Comparison of ENCODE assay signal across 25 mouse cellular contexts in genomic region chr12:85928513-85928912, GRCm38 (mm10).
DNase-seq lines count a peak whose midpoint lies in the region; ATAC-seq and TF ChIP-seq lines count a peak whose summit lies in the region.
"Had no signal": no experiment of that assay in that cellular context is flagged by ENCODE, and none has a peak within 500 bp of the region (broad histone marks: within the 10 kb centered on the region; RNA-seq: fewer than 3 reads in every experiment).

No protein-coding gene starts in this region.

- no peak overlapping the region for H3K4me2 ChIP-seq in heart, embryonic 13.5 days
- no peak overlapping the region for H3K4me2 ChIP-seq in embryonic facial prominence, embryonic 14.5 days (ENCODE audit: low read depth, low read length)
- H3K4me2 ChIP-seq in lung, postnatal 0 days (replicated peaks; ENCODE audit: low read depth, low read length): no peak overlapping the region
- H3K4me2 ChIP-seq: forebrain, embryonic 13.5 days; hindbrain, embryonic 13.5 days; liver, embryonic 13.5 days; midbrain, embryonic 13.5 days; neural tube, embryonic 12.5 days had no signal

- H3K9ac ChIP-seq in heart, embryonic 13.5 days: no peak overlapping the region
- no peak overlapping the region for H3K9ac ChIP-seq in embryonic facial prominence, embryonic 14.5 days (ENCODE audit: low read depth, low read length)
- no peak overlapping the region for H3K9ac ChIP-seq in lung, postnatal 0 days (replicated peaks; ENCODE audit: low read depth)
- H3K9ac ChIP-seq: forebrain, embryonic 13.5 days; hindbrain, embryonic 13.5 days; liver, embryonic 13.5 days; midbrain, embryonic 13.5 days; neural tube, embryonic 12.5 days had no signal

- peaks cover 4% of the 10 kb centered on the region; the same call in 1 of the 2 replicates for H3K9me3 ChIP-seq in heart, embryonic 13.5 days
- H3K9me3 ChIP-seq in embryonic facial prominence, embryonic 14.5 days (ENCODE audit: control insufficient read depth, low read length): peaks cover 5% of the 10 kb centered on the region
- no peaks in the 10 kb centered on the region for H3K9me3 ChIP-seq in lung, postnatal 0 days (ENCODE audit: low read length)
- H3K9me3 ChIP-seq: forebrain, embryonic 13.5 days; hindbrain, embryonic 13.5 days; liver, embryonic 13.5 days; megakaryocyte, embryonic 14.5 days; midbrain, embryonic 13.5 days; neural tube, embryonic 12.5 days had no signal

- H3K4me1 ChIP-seq in heart, embryonic 13.5 days: peaks cover 30% of the 10 kb centered on the region
- peaks cover 3% of the 10 kb centered on the region; the same call in 1 of the 2 replicates for H3K4me1 ChIP-seq in embryonic facial prominence, embryonic 14.5 days (ENCODE audit: control insufficient read depth, insufficient read depth, low read length)
- no peaks in the 10 kb centered on the region for H3K4me1 ChIP-seq in lung, postnatal 0 days (ENCODE audit: insufficient read depth, low read depth, low read length)
- H3K4me1 ChIP-seq: hindbrain, embryonic 13.5 days; liver, embryonic 13.5 days; megakaryocyte, embryonic 14.5 days; midbrain, embryonic 13.5 days; neural tube, embryonic 12.5 days had no signal

- H3K36me3 ChIP-seq in heart, embryonic 13.5 days: peaks cover 36% of the 10 kb centered on the region
- H3K36me3 ChIP-seq in embryonic facial prominence, embryonic 14.5 days (ENCODE audit: control insufficient read depth, insufficient read depth, low read length): peaks cover 22% of the 10 kb centered on the region
- H3K36me3 ChIP-seq in lung, postnatal 0 days (ENCODE audit: insufficient read depth, low read length): peaks cover 5% of the 10 kb centered on the region

- ATAC-seq in heart, embryonic 13.5 days (ENCODE audit: extremely low read depth, insufficient number of reproducible peaks, low FRiP score, low TSS enrichment): no peak
- ATAC-seq in embryonic facial prominence, embryonic 14.5 days (ENCODE audit: low read depth): no peak
- 0 out of 2 replicates have a peak, but pooled peaks have one; percentile 33 for ATAC-seq in neutrophil, adult 5-6 weeks (ENCODE audit: extremely low read depth, insufficient number of reproducible peaks, low FRiP score, poor library complexity, severe bottlenecking)
- no peak for ATAC-seq in lung, postnatal 0 days
- ATAC-seq: activated CD4-positive, CD25-positive, alpha-beta regulatory T cell, adult 4 months; forebrain, embryonic 13.5 days; midbrain, embryonic 13.5 days had no signal

- DNase-seq in heart, postnatal 4 days: no peak
- DNase-seq in B cell, adult 2 months: peak; percentile 33 to 46
- DNase-seq in embryonic facial prominence, embryonic 14.5 days (ENCODE audit: low spot score): no peak
- no peak for DNase-seq in spleen, postnatal 10 days (ENCODE audit: low spot score in 2 of 2)
- no peak for DNase-seq in thymus, postnatal 4 days
- no peak for DNase-seq in lung, postnatal 0 days (ENCODE audit: low spot score)
- DNase-seq: adrenal gland, adult 8-10 months; cerebellum, adult 18-20 months; heart, adult 18-20 months; kidney, adult 9 months; kidney, postnatal 25 days; liver, embryonic 13.5 days; lung, adult 2 months; right cerebral cortex, postnatal 4 days; thymus, postnatal 25 days had no signal

- no peak for TF ChIP-seq EP300 in lung, postnatal 0 days (IDR thresholded peaks at IDR 0.05)

- no peak for TF ChIP-seq CTCF in lung, postnatal 0 days (IDR thresholded peaks at IDR 0.05)

- H3K27ac ChIP-seq in heart, embryonic 13.5 days (replicated peaks): peak overlapping the region; percentile 32; the same call in 1 of the 2 replicates
- peak overlapping the region; percentile 68; the same call in 1 of the 2 replicates for H3K27ac ChIP-seq in embryonic facial prominence, embryonic 14.5 days (replicated peaks; ENCODE audit: low read depth, low read length)
- H3K27ac ChIP-seq in lung, postnatal 0 days (ENCODE audit: low read length): no peak overlapping the region
- H3K27ac ChIP-seq: forebrain, embryonic 13.5 days; hindbrain, embryonic 13.5 days; liver, embryonic 13.5 days; midbrain, embryonic 13.5 days; neural tube, embryonic 12.5 days had no signal

- no peaks in the 10 kb centered on the region for H3K27me3 ChIP-seq in heart, embryonic 13.5 days (replicated peaks)
- no peaks in the 10 kb centered on the region for H3K27me3 ChIP-seq in embryonic facial prominence, embryonic 14.5 days (replicated peaks; ENCODE audit: control insufficient read depth, insufficient read depth, low read length)
- no peaks in the 10 kb centered on the region for H3K27me3 ChIP-seq in lung, postnatal 0 days (replicated peaks; ENCODE audit: insufficient read depth, low read length)
- H3K27me3 ChIP-seq: forebrain, embryonic 13.5 days; hindbrain, embryonic 13.5 days; liver, embryonic 13.5 days; megakaryocyte, embryonic 14.5 days; midbrain, embryonic 13.5 days; neural tube, embryonic 12.5 days had no signal

- WGBS in heart, embryonic 13.5 days: 83% methylated on average over 10 of the region's 10 CpGs
- WGBS in embryonic facial prominence, embryonic 14.5 days: 71% methylated on average over 10 of the region's 10 CpGs
- WGBS in lung, postnatal 0 days: 93% methylated on average over 10 of the region's 10 CpGs

- H3K4me3 ChIP-seq in heart, embryonic 13.5 days: no peak overlapping the region
- H3K4me3 ChIP-seq in embryonic facial prominence, embryonic 14.5 days (ENCODE audit: low read depth, low read length): no peak overlapping the region
- H3K4me3 ChIP-seq in lung, postnatal 0 days (ENCODE audit: low read depth, low read length): no peak overlapping the region
- H3K4me3 ChIP-seq: erythroblast, embryonic 14.5 days; forebrain, embryonic 13.5 days; hindbrain, embryonic 13.5 days; layer of hippocampus, adult 2 months; liver, embryonic 13.5 days; megakaryocyte, embryonic 14.5 days; midbrain, embryonic 13.5 days; neural tube, embryonic 12.5 days had no signal

Comparison
In these comparisons a context has a peak if more than half of its experiments do, and no peak if none do; other contexts are left out.
1. DNase-seq: peak in B cell, adult 2 months (2 of 2); none in heart, postnatal 4 days (single experiment), embryonic facial prominence, embryonic 14.5 days (single experiment), spleen, postnatal 10 days (0 of 2), thymus, postnatal 4 days (single experiment) and lung, postnatal 0 days (single experiment).